Comparison of ENCODE assay signal across 16 mouse cellular contexts in genomic region chr16:23282241-23282640, GRCm38 (mm10).
"Had no signal": no experiment of that assay in that cellular context is flagged by ENCODE, and none has a peak within 500 bp of the region (broad histone marks: within the 10 kb centered on the region; RNA-seq: fewer than 3 reads in every experiment).

No protein-coding gene starts in this region.

- H3K9me3 ChIP-seq: limb, embryonic 15.5 days; liver, embryonic 13.5 days; lung, embryonic 15.5 days; midbrain, embryonic 13.5 days; neural tube, embryonic 12.5 days had no signal

- ATAC-seq: liver, postnatal 0 days; midbrain, embryonic 13.5 days had no signal

- H3K27ac ChIP-seq: kidney, postnatal 0 days; limb, embryonic 15.5 days; liver, embryonic 13.5 days; lung, embryonic 15.5 days; midbrain, embryonic 13.5 days; neural tube, embryonic 12.5 days had no signal

- H3K27me3 ChIP-seq: limb, embryonic 15.5 days; liver, embryonic 13.5 days; lung, embryonic 15.5 days; midbrain, embryonic 13.5 days; neural tube, embryonic 12.5 days had no signal

- H3K4me3 ChIP-seq: limb, embryonic 15.5 days; liver, embryonic 13.5 days; lung, embryonic 15.5 days; megakaryocyte, embryonic 14.5 days; midbrain, embryonic 13.5 days; myocyte; neural tube, embryonic 12.5 days had no signal

- H3K4me2 ChIP-seq: limb, embryonic 15.5 days; liver, embryonic 13.5 days; lung, embryonic 15.5 days; midbrain, embryonic 13.5 days; neural tube, embryonic 12.5 days had no signal

- DNase-seq: kidney, adult 8-10 months; kidney, postnatal 36 days; layer of hippocampus, adult 9-11 months; layer of hippocampus, postnatal 36 days; liver, embryonic 13.5 days; liver, postnatal 0 days; lung, postnatal 14 days; thymus, adult 18-20 months; thymus, postnatal 14 days had no signal

- H3K9ac ChIP-seq: limb, embryonic 15.5 days; liver, embryonic 13.5 days; liver, postnatal 0 days; lung, embryonic 15.5 days; midbrain, embryonic 13.5 days; neural tube, embryonic 12.5 days had no signal

- H3K4me1 ChIP-seq: midbrain, embryonic 13.5 days; neural tube, embryonic 12.5 days had no signal

- H3K36me3 ChIP-seq: limb, embryonic 15.5 days; liver, embryonic 13.5 days; lung, embryonic 15.5 days; midbrain, embryonic 13.5 days; neural tube, embryonic 12.5 days had no signal
